Mouse (Mus musculus) stomach, postnatal 0 days (tissue): ENCODE data around the gene Prlhr. TPM values are rescaled to one million over a fixed set of nuclear protein-coding genes. Genes with fewer than 3 reads are reported as not detected.
A peak's percentile ranks its signal among the peaks of the same experiment; 100 is the strongest.

Experiments
- ATAC-seq: fragments of 200-750 bp; cut with Nextera tagmentation; 2 replicates; pipeline ENCODE4 v1.8.0; 2017; ENCODE audit not compliant: low FRiP score, low TSS enrichment
- DNase-seq: peaks from one replicate; pipeline ENCODE4 v3.0.0-alpha.2; 2016; ENCODE audit warnings: low spot score
- H3K27ac ChIP-seq: fragments of 300-500 bp; sonication (generic); replicated peaks from 2 replicates; pipeline ENCODE4 v1.5.1; 2014; ENCODE audit warnings: mild to moderate bottlenecking, control low read depth
- H3K27me3 ChIP-seq: fragments of 300-500 bp; sonication (generic); 2 replicates; pipeline ENCODE4 v1.6.1; 2014; ENCODE audit warnings: low read length; ENCODE audit not compliant: control insufficient read depth, insufficient read depth
- H3K36me3 ChIP-seq: fragments of 300-500 bp; sonication (generic); 2 replicates; pipeline ENCODE4 v1.6.1; 2014; ENCODE audit warnings: low read length, mixed read lengths; ENCODE audit not compliant: control insufficient read depth, insufficient read depth
- H3K4me1 ChIP-seq: fragments of 300-500 bp; sonication (generic); replicated peaks from 2 replicates; pipeline ENCODE4 v1.6.1; 2014; ENCODE audit warnings: antibody characterized with exemption; ENCODE audit not compliant: control insufficient read depth, insufficient read depth
- H3K4me2 ChIP-seq: fragments of 300-500 bp; sonication (generic); replicated peaks from 2 replicates; pipeline ENCODE4 v1.6.1; 2014; ENCODE audit warnings: low read depth, mild to moderate bottlenecking, control low read depth, moderate library complexity
- H3K4me3 ChIP-seq: fragments of 300-500 bp; sonication (generic); 2 replicates; pipeline ENCODE4 v1.5.1; 2014; ENCODE audit warnings: low read depth, low read length, control low read depth
- H3K9ac ChIP-seq: fragments of 300-500 bp; sonication (generic); 2 replicates; pipeline ENCODE4 v1.6.1; 2014; ENCODE audit warnings: mild to moderate bottlenecking, low read length, control low read depth, mixed read lengths
- H3K9me3 ChIP-seq: fragments of 300-500 bp; sonication (generic); 2 replicates; pipeline ENCODE4 v1.6.1; 2016; ENCODE audit warnings: low read length; ENCODE audit not compliant: control insufficient read depth
- CTCF ChIP-seq: IDR thresholded peaks from 2 replicates; pipeline ENCODE4 v1.5.1; 2016; ENCODE audit warnings: antibody characterized with exemption, low read depth, mild to moderate bottlenecking, moderate library complexity
- EP300 ChIP-seq: optimal IDR thresholded peaks from 2 replicates; pipeline ENCODE3; 2016; ENCODE audit warnings: antibody characterized with exemption
- WGBS: fragments of 180-500 bp; shearing (Covaris S2); extraction: QIAGEN DNeasy Blood & Tissue Kit; methylation state at CpG from one replicate; pipeline ENCODE4 v1.1.7; 2014; 5-methylcytosine and 5-hydroxymethylcytosine counted together
- polyA plus RNA-seq: library from polyadenylated mRNA; unstranded; fragments of >200 nt; fragmentation: Nextera tagmentation; extraction: Ambion mirVana; gene quantifications from 2 replicates; pipeline ENCODE4 v1.2.1, GENCODE M21; 2015

Gene Prlhr
- polyA plus RNA-seq, 1 experiment from 2014 or later: not detected

GRCm38 (mm10) chr19:60466953-60467570 lies 1.0 kb downstream of the Prlhr start:
- Histone ChIP-seq H3K4me2 (peak overlapping the region; percentile 40; the same call in 1 of the 2 replicates), H3K36me3 (no peaks in the 10 kb centered on the region), H3K4me3 (peak overlapping the region; percentile 17; the same call in 1 of the 2 replicates), H3K9me3 (no peaks in the 10 kb centered on the region), H3K4me1 (no peaks in the 10 kb centered on the region), H3K27me3 (peaks cover 8% of the 10 kb centered on the region; the same call in 1 of the 2 replicates), H3K9ac (no peak overlapping the region), H3K27ac (no peak overlapping the region)
- ATAC-seq: peak; percentile 56; the same call in 1 of the 2 replicates
- TF ChIP-seq EP300: no peak
- peak; percentile 75 for TF ChIP-seq CTCF
- DNase-seq: peak; percentile 62
- WGBS: 4% methylated on average over 41 of the region's 41 CpGs

GRCm38 (mm10) chr19:60465726-60466125 lies 2.4 kb downstream of the Prlhr start:
- H3K4me1 ChIP-seq: no peaks in the 10 kb centered on the region
- no peaks in the 10 kb centered on the region for H3K36me3 ChIP-seq
- WGBS: 59% methylated on average over 2 of the region's 2 CpGs
- no peaks in the 10 kb centered on the region for H3K9me3 ChIP-seq
- H3K4me3 ChIP-seq: no peak overlapping the region
- no peak for TF ChIP-seq EP300
- TF ChIP-seq CTCF: no peak
- peaks cover 8% of the 10 kb centered on the region; the same call in 1 of the 2 replicates for H3K27me3 ChIP-seq
- ATAC-seq (no peak), DNase-seq (no peak)
- no peak overlapping the region for H3K9ac ChIP-seq
- H3K4me2 ChIP-seq: no peak overlapping the region
- no peak overlapping the region for H3K27ac ChIP-seq

- DNase-seq (peak; percentile 62), ATAC-seq (peak; percentile 56; the same call in 1 of the 2 replicates)
- Histone ChIP-seq H3K36me3 (no peaks in the 10 kb centered on the region), H3K4me2 (no peak overlapping the region), H3K4me1 (no peaks in the 10 kb centered on the region), H3K4me3 (no peak overlapping the region), H3K27ac (no peak overlapping the region), H3K27me3 (peaks cover 8% of the 10 kb centered on the region; the same call in 1 of the 2 replicates), H3K9ac (no peak overlapping the region), H3K9me3 (no peaks in the 10 kb centered on the region)
- no peak for TF ChIP-seq EP300
- 14% methylated on average over 3 of the region's 3 CpGs for whole genome bisulfite sequencing
Measured at GRCm38 (mm10) chr19:60463896-60464295, 4.2 kb downstream of the Prlhr start.

GRCm38 (mm10) chr19:60463440-60463839 lies 4.7 kb downstream of the Prlhr start:
- DNase-seq (no peak), ATAC-seq (no peak)
- no peak overlapping the region for H3K9ac ChIP-seq
- no peak overlapping the region for H3K4me2 ChIP-seq
- H3K36me3 ChIP-seq: no peaks in the 10 kb centered on the region
- no peak overlapping the region for H3K27ac ChIP-seq
- no peak overlapping the region for H3K4me3 ChIP-seq
- no peaks in the 10 kb centered on the region for H3K9me3 ChIP-seq
- peaks cover 8% of the 10 kb centered on the region; the same call in 1 of the 2 replicates for H3K27me3 ChIP-seq
- WGBS: 55% methylated on average over 3 of the region's 3 CpGs
- TF ChIP-seq CTCF: no peak
- no peak for TF ChIP-seq EP300
- no peaks in the 10 kb centered on the region for H3K4me1 ChIP-seq

GRCm38 (mm10) chr19:60461476-60461875 lies 6.6 kb downstream of the Prlhr start:
- no peak overlapping the region for H3K9ac ChIP-seq
- no peak overlapping the region for H3K27ac ChIP-seq
- H3K4me1 ChIP-seq: no peaks in the 10 kb centered on the region
- ATAC-seq: no peak
- H3K4me3 ChIP-seq: no peak overlapping the region
- TF ChIP-seq CTCF (no peak), EP300 (no peak)
- H3K4me2 ChIP-seq: no peak overlapping the region
- H3K27me3 ChIP-seq: no peaks in the 10 kb centered on the region
- H3K36me3 ChIP-seq: no peaks in the 10 kb centered on the region
- no peak for DNase-seq
- no peaks in the 10 kb centered on the region for H3K9me3 ChIP-seq
- WGBS: 63% methylated on average over 2 of the region's 2 CpGs

GRCm38 (mm10) chr19:60459680-60460079 lies 8.4 kb downstream of the Prlhr start:
- Histone ChIP-seq H3K9me3 (no peaks in the 10 kb centered on the region), H3K36me3 (no peaks in the 10 kb centered on the region), H3K9ac (no peak overlapping the region), H3K4me2 (no peak overlapping the region), H3K27ac (no peak overlapping the region), H3K27me3 (no peaks in the 10 kb centered on the region), H3K4me3 (no peak overlapping the region), H3K4me1 (no peaks in the 10 kb centered on the region)
- ATAC-seq (no peak), DNase-seq (no peak)
- TF ChIP-seq CTCF: no peak
- no peak for TF ChIP-seq EP300
- 36% methylated on average over 3 of the region's 3 CpGs for WGBS
